ENCODE assay signal across 24 mouse cellular contexts in the genomic region with DNA sequence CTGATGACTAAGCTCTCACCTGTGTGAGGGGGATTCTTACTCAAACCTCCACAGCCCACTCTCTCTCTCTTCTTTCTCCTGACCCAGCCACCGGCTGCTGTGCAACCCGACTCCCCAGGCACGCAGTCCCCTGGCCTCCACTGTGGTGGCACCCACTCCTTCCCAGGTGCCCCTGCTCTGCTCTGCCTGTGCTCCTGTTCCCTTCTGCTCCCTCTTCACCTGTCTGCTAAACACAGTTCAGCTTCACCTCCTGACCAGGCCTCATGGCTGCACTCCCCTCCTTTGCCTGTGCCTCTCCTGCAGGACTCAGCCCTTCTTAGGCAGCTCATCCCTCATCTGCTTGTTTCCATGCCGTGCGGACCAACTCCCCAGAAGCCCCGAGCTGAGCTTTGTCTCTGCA.
DNase-seq lines count a peak whose midpoint lies in the region; ATAC-seq lines count a peak whose summit lies in the region.
"Had no signal": no experiment of that assay in that cellular context is flagged by ENCODE, and none has a peak within 500 bp of the region (broad histone marks: within the 10 kb centered on the region; RNA-seq: fewer than 3 reads in every experiment).

No protein-coding gene starts in this region.

- no peaks in the 10 kb centered on the region for H3K9me3 ChIP-seq in megakaryocyte, embryonic 14.5 days
- H3K9me3 ChIP-seq: forebrain, embryonic 10.5 days; G1E; heart, embryonic 10.5 days; heart, embryonic 13.5 days; hindbrain, embryonic 12.5 days had no signal

- H3K4me1 ChIP-seq in megakaryocyte, embryonic 14.5 days = peaks cover 10% of the 10 kb centered on the region
- H3K4me1 ChIP-seq: forebrain, embryonic 10.5 days; hindbrain, embryonic 12.5 days had no signal

- intact Hi-C loops in heart, postnatal 36 days (cut with DNase I) = no loop called here

- no peak for ATAC-seq in megakaryocyte, adult 5-6 weeks (ENCODE audit: poor library complexity, severe bottlenecking)
- ATAC-seq: forebrain, embryonic 14.5 days; hindbrain, embryonic 16.5 days; Patski had no signal

- H3K4me3 ChIP-seq in megakaryocyte, embryonic 14.5 days (replicated peaks) = peak overlapping the region; percentile 15
- H3K4me3 ChIP-seq: forebrain, embryonic 10.5 days; heart, adult 2 months; heart, embryonic 10.5 days; heart, embryonic 13.5 days; hindbrain, embryonic 12.5 days had no signal

- H3K36me3 ChIP-seq in megakaryocyte, embryonic 14.5 days (replicated peaks; ENCODE audit: low read length) = peaks cover 26% of the 10 kb centered on the region
- H3K36me3 ChIP-seq: heart, embryonic 13.5 days; hindbrain, embryonic 12.5 days had no signal

- DNase-seq in heart, adult 11 months = peak; percentile 80
- no peak for DNase-seq in heart, postnatal 36 days
- peak; percentile 0 for DNase-seq in right cerebral cortex, postnatal 4 days
- no peak for DNase-seq in right cerebral cortex, adult 18-20 months
- DNase-seq: adrenal gland, postnatal 10 days; adrenal gland, postnatal 36 days; B cell, adult 2 months; cerebellum, adult 18-20 months; cerebellum, adult 9-10 months; cerebellum, postnatal 14 days; gastrocnemius, postnatal 25 days; heart, adult 2 months; heart, postnatal 14 days had no signal

- H3K27me3 ChIP-seq in megakaryocyte, embryonic 14.5 days (replicated peaks) = no peaks in the 10 kb centered on the region
- H3K27me3 ChIP-seq: CH12.LX; heart, embryonic 13.5 days; hindbrain, embryonic 12.5 days; Patski had no signal

Comparison
In these comparisons a context has a peak if more than half of its experiments do, and no peak if none do; other contexts are left out.
1. DNase-seq: peak in heart, adult 11 months (single experiment) and right cerebral cortex, postnatal 4 days (single experiment); none in heart, postnatal 36 days (0 of 2) and right cerebral cortex, adult 18-20 months (single experiment).